Mouse (Mus musculus): ENCODE data around the gene Lnp1.
"Not testable (repeated sequence)": the region's sequence is repeated elsewhere in the genome, so short reads cannot be mapped to it uniquely, and the experiment has no call there.

Lnp1 gene

GRCm38 (mm10) chr16:56928023-56928422 is at the start of gene Lnp1:
Gene Lnp1, minus strand, starts transcription at chr16:56928061.
- DNase-seq: no peak

GRCm38 (mm10) chr16:56974646-56975045 is 46.8 kb upstream of the Lnp1 start:
- no peak for DNase-seq

- not testable (repeated sequence) for DNase-seq
Observed at GRCm38 (mm10) chr16:56958311-56958710, 30.4 kb upstream of the Lnp1 start.

- DNase-seq: no peak
Observed at GRCm38 (mm10) chr16:56949085-56949484, 21.2 kb upstream of the Lnp1 start.

GRCm38 (mm10) chr16:56942341-56942740 is 14.5 kb upstream of the Lnp1 start:
- no peak for DNase-seq

GRCm38 (mm10) chr16:56920102-56920657 is 7.7 kb downstream of the Lnp1 start:
- no peak for DNase-seq

GRCm38 (mm10) chr16:56917230-56917629 is 10.6 kb downstream of the Lnp1 start:
- no peak for DNase-seq

GRCm38 (mm10) chr16:56908986-56909385 is 18.9 kb downstream of the Lnp1 start:
- DNase-seq: no peak

- DNase-seq: not testable (repeated sequence)
Observed at GRCm38 (mm10) chr16:56902206-56902605, 25.7 kb downstream of the Lnp1 start.

- DNase-seq: no peak
Observed at GRCm38 (mm10) chr16:56891583-56891982, 36.3 kb downstream of the Lnp1 start.

GRCm38 (mm10) chr16:56886616-56887116 is 41.2 kb downstream of the Lnp1 start:
- DNase-seq: no peak

GRCm38 (mm10) chr16:56885824-56886615 is 41.8 kb downstream of the Lnp1 start, which contains the start of gene Tmem45a:
Gene Tmem45a, minus strand, starts transcription at chr16:56886166.
- DNase-seq: peak; percentile 6

GRCm38 (mm10) chr16:56884811-56885210 is 43.0 kb downstream of the Lnp1 start:
- no peak for DNase-seq

GRCm38 (mm10) chr16:56873410-56873809 is 54.5 kb downstream of the Lnp1 start:
- no peak for DNase-seq

GRCm38 (mm10) chr16:56870458-56870857 is 57.4 kb downstream of the Lnp1 start:
- DNase-seq: no peak

- DNase-seq: no peak
Observed at GRCm38 (mm10) chr16:56868361-56868760, 59.5 kb downstream of the Lnp1 start.

GRCm38 (mm10) chr16:56867591-56867990 is 60.3 kb downstream of the Lnp1 start:
- DNase-seq: no peak
